Mouse (Mus musculus) layer of hippocampus, adult 9-11 months (tissue): ENCODE data around the gene Olfr463.

Experiments
- DNase-seq: peaks from one replicate; pipeline ENCODE4 v3.0.0; 2022

Olfr463 gene

GRCm38 (mm10) chr11:87846968-87847600 lies 50.1 kb downstream of the Olfr463 start:
- no peak for DNase-seq
